8 mouse cellular contexts compared by ENCODE assay signal in the genomic region with DNA sequence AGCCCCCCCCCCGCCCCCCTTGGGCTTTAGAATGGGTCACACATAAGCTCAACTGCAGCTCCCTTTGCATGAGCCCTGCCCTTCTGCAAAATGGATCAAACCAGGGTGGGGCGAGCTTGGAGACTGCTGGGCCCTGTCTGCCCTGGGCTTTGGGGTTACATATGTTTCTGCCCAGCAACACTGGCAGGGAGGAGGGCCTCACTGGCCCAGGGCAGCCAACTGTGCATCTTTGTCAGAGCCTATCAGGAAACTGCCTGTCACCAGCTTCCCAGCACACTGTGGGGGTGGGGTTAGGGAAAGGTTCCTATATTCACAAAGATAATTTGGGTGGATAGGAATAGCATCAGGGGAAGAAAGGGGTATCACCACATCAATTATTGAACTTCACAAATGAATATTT.
A peak's percentile ranks its signal among the peaks of the same experiment; 100 is the strongest.
DNase-seq lines count a peak whose midpoint lies in the region; ATAC-seq and TF ChIP-seq lines count a peak whose summit lies in the region.

No protein-coding gene starts in this region.

- no peak overlapping the region for H3K9ac ChIP-seq in lung, embryonic 16.5 days (ENCODE audit: low read length)
- H3K9ac ChIP-seq in midbrain, postnatal 0 days (replicated peaks; ENCODE audit: low read length, poor library complexity, severe bottlenecking), result no peak overlapping the region

- no peaks in the 10 kb centered on the region for H3K36me3 ChIP-seq in heart, embryonic 10.5 days
- no peaks in the 10 kb centered on the region for H3K36me3 ChIP-seq in lung, embryonic 16.5 days (ENCODE audit: control insufficient read depth, insufficient read depth, low read length)
- no peaks in the 10 kb centered on the region for H3K36me3 ChIP-seq in hindbrain, embryonic 10.5 days
- no peaks in the 10 kb centered on the region for H3K36me3 ChIP-seq in midbrain, postnatal 0 days (ENCODE audit: insufficient read depth, low read length)

- no peak for TF ChIP-seq CTCF in midbrain, postnatal 0 days (IDR thresholded peaks at IDR 0.05)

- H3K27ac ChIP-seq in heart, embryonic 10.5 days, result peak overlapping the region; percentile 91
- H3K27ac ChIP-seq in lung, embryonic 16.5 days (ENCODE audit: low read length), result no peak overlapping the region
- peak overlapping the region; percentile 86 for H3K27ac ChIP-seq in hindbrain, embryonic 10.5 days
- H3K27ac ChIP-seq in midbrain, postnatal 0 days (ENCODE audit: low read depth, low read length), result no peak overlapping the region

- no peaks in the 10 kb centered on the region for H3K9me3 ChIP-seq in heart, embryonic 10.5 days
- no peaks in the 10 kb centered on the region for H3K9me3 ChIP-seq in lung, embryonic 16.5 days (ENCODE audit: control insufficient read depth, low read length)
- H3K9me3 ChIP-seq in hindbrain, embryonic 10.5 days, result no peaks in the 10 kb centered on the region
- H3K9me3 ChIP-seq in midbrain, postnatal 0 days (ENCODE audit: low read length), result no peaks in the 10 kb centered on the region

- H3K4me2 ChIP-seq in lung, embryonic 16.5 days (ENCODE audit: low read depth, low read length), result no peak overlapping the region
- H3K4me2 ChIP-seq in midbrain, postnatal 0 days (ENCODE audit: low read depth, low read length, poor library complexity, severe bottlenecking), result no peak overlapping the region

- peaks cover 68% of the 10 kb centered on the region for H3K4me1 ChIP-seq in heart, embryonic 10.5 days
- peaks cover 18% of the 10 kb centered on the region for H3K4me1 ChIP-seq in lung, embryonic 16.5 days (replicated peaks; ENCODE audit: control insufficient read depth, insufficient read depth, low read length)
- H3K4me1 ChIP-seq in hindbrain, embryonic 10.5 days (replicated peaks), result peaks cover 44% of the 10 kb centered on the region
- H3K4me1 ChIP-seq in midbrain, postnatal 0 days (ENCODE audit: insufficient read depth, low read length), result peaks cover 8% of the 10 kb centered on the region; the same call in 1 of the 2 replicates

- H3K27me3 ChIP-seq in heart, embryonic 10.5 days (ENCODE audit: insufficient read depth, poor library complexity, severe bottlenecking), result no peaks in the 10 kb centered on the region
- H3K27me3 ChIP-seq in lung, embryonic 16.5 days (ENCODE audit: control insufficient read depth, insufficient read depth, low read depth, low read length), result no peaks in the 10 kb centered on the region
- H3K27me3 ChIP-seq in hindbrain, embryonic 10.5 days (ENCODE audit: insufficient read depth, poor library complexity, severe bottlenecking), result peaks cover 4% of the 10 kb centered on the region
- no peaks in the 10 kb centered on the region for H3K27me3 ChIP-seq in midbrain, postnatal 0 days (ENCODE audit: insufficient read depth, low read length)

- H3K4me3 ChIP-seq in heart, embryonic 10.5 days, result 0 out of 2 replicates have a peak overlapping the region, but pooled peaks have one; percentile 13
- no peak overlapping the region for H3K4me3 ChIP-seq in lung, embryonic 16.5 days (ENCODE audit: low read length)
- no peak overlapping the region for H3K4me3 ChIP-seq in hindbrain, embryonic 10.5 days
- no peak overlapping the region for H3K4me3 ChIP-seq in midbrain, postnatal 0 days (ENCODE audit: low read depth, low read length)

- ATAC-seq in lung, embryonic 16.5 days (ENCODE audit: low read depth), result peak; percentile 50
- peak; percentile 73; the same call in 1 of the 2 replicates for ATAC-seq in midbrain, postnatal 0 days (ENCODE audit: low FRiP score)

- peak; percentile 90 for DNase-seq in heart, embryonic 10.5 days (ENCODE audit: low spot score)
- no peak for DNase-seq in heart, adult 9 months (ENCODE audit: low spot score in 2 of 2)
- no peak for DNase-seq in lung, postnatal 36 days
- peak; percentile 55 for DNase-seq in hindbrain, embryonic 10.5 days (ENCODE audit: low spot score)
- DNase-seq in midbrain, postnatal 0 days (ENCODE audit: low spot score), result peak; percentile 74
- no peak for DNase-seq in natural killer cell, adult 2 months (ENCODE audit: low spot score in 2 of 2)
- no peak for DNase-seq in frontal cortex, adult 2 months (ENCODE audit: extremely low spot score in 1 of 2, low spot score in 1 of 2)

- WGBS in heart, embryonic 10.5 days, result 33% methylated on average over 2 of the region's 2 CpGs
- 22% methylated on average over 2 of the region's 2 CpGs for WGBS in lung, embryonic 16.5 days
- 17% methylated on average over 2 of the region's 2 CpGs for WGBS in hindbrain, embryonic 10.5 days
- WGBS in midbrain, postnatal 0 days, result 21% methylated on average over 2 of the region's 2 CpGs

Comparison
In these comparisons a context has a peak if more than half of its experiments do, and no peak if none do; other contexts are left out.
1. DNase-seq: peak in heart, embryonic 10.5 days (single experiment), hindbrain, embryonic 10.5 days (single experiment) and midbrain, postnatal 0 days (single experiment); none in heart, adult 9 months (0 of 2), lung, postnatal 36 days (single experiment), natural killer cell, adult 2 months (0 of 2) and frontal cortex, adult 2 months (0 of 2).
2. H3K27ac ChIP-seq: peak in heart, embryonic 10.5 days (single experiment) and hindbrain, embryonic 10.5 days (single experiment); none in lung, embryonic 16.5 days (single experiment) and midbrain, postnatal 0 days (single experiment).